8 mouse cellular contexts compared by ENCODE assay signal in the genomic region with DNA sequence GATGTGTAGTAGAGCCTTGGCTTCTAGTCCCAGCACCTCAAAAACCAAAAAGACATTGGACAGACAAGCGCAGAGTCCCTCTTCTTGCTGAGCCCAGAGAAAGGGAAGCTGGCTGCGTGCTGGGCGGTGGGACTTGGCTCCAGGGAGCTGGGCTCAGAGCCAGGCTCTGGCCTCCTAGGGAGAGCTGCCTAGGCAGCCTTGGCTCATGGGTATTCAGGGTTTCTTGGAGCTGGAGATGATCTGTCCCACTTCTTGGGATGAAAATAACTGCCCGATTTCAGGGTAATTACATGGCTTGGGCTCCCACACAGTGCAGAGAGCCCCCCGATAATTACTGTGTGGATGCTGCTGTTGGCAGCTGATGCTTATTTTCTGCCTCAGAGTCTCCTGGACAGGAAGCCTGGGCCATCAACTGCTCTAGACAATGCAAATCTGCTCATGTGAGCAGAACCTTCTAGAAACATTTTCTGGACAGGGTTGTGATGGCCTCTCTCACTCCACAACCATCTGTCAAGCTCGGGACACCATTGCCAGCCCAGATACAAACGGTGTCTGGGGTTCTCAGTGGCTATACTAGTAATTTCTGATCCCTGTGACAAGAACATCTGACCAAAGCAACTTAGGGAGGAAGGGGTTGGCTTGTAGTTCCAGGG. TPM values are rescaled to one million over a fixed set of nuclear protein-coding genes. Genes with fewer than 3 reads are reported as not detected.
DNase-seq lines count a peak whose midpoint lies in the region; ATAC-seq and TF ChIP-seq lines count a peak whose summit lies in the region.

No protein-coding gene starts in this region.

- no peaks in the 10 kb centered on the region for H3K9me3 ChIP-seq in forebrain, embryonic 15.5 days
- no peaks in the 10 kb centered on the region for H3K9me3 ChIP-seq in forebrain, embryonic 13.5 days (replicated peaks)
- no peaks in the 10 kb centered on the region for H3K9me3 ChIP-seq in heart, embryonic 16.5 days (replicated peaks; ENCODE audit: control insufficient read depth, low read length)
- no peaks in the 10 kb centered on the region for H3K9me3 ChIP-seq in intestine, postnatal 0 days (ENCODE audit: control insufficient read depth)

- intact Hi-C loops in left cerebral cortex, postnatal 36 days (cut with DNase I): no loop called here

- peak overlapping the region; percentile 41; the same call in 1 of the 2 replicates for H3K27ac ChIP-seq in forebrain, embryonic 15.5 days (replicated peaks)
- H3K27ac ChIP-seq in forebrain, embryonic 13.5 days: no peak overlapping the region
- peak overlapping the region; percentile 49 for H3K27ac ChIP-seq in heart, embryonic 16.5 days (ENCODE audit: low read length)
- H3K27ac ChIP-seq in intestine, postnatal 0 days (ENCODE audit: low read depth, low read length): no peak overlapping the region

- no peak for TF ChIP-seq CTCF in intestine, postnatal 0 days (IDR thresholded peaks at IDR 0.05; ENCODE audit: low read depth)

- DNase-seq in ovary, postnatal 14 days (ENCODE audit: low spot score): peak; percentile 27
- no peak for DNase-seq in ovary, adult 18-20 months (ENCODE audit: low spot score)
- peak; percentile 58 to 59 for DNase-seq in left cerebral cortex, postnatal 36 days (ENCODE audit: low spot score in 2 of 2)
- no peak for DNase-seq in spleen, postnatal 4 days (ENCODE audit: low spot score in 2 of 2)

- peak; percentile 60 for ATAC-seq in forebrain, embryonic 15.5 days (replicated peaks)
- no peak for ATAC-seq in forebrain, embryonic 13.5 days
- ATAC-seq in heart, embryonic 16.5 days (replicated peaks; ENCODE audit: extremely low read depth, insufficient read depth, low FRiP score): 0 out of 2 replicates have a peak, but pooled peaks have one; percentile 43
- no peak for ATAC-seq in intestine, postnatal 0 days

- H3K9ac ChIP-seq in forebrain, embryonic 15.5 days (replicated peaks): no peak overlapping the region
- no peak overlapping the region for H3K9ac ChIP-seq in forebrain, embryonic 13.5 days
- no peak overlapping the region for H3K9ac ChIP-seq in heart, embryonic 16.5 days (ENCODE audit: low read length)
- no peak overlapping the region for H3K9ac ChIP-seq in intestine, postnatal 0 days (ENCODE audit: low read depth, low read length)

- no peak overlapping the region for H3K4me2 ChIP-seq in forebrain, embryonic 15.5 days (replicated peaks)
- H3K4me2 ChIP-seq in forebrain, embryonic 13.5 days: no peak overlapping the region
- H3K4me2 ChIP-seq in heart, embryonic 16.5 days (ENCODE audit: low read depth, low read length): no peak overlapping the region
- no peak overlapping the region for H3K4me2 ChIP-seq in intestine, postnatal 0 days (replicated peaks; ENCODE audit: low read depth)

- peaks cover 9% of the 10 kb centered on the region for H3K4me1 ChIP-seq in forebrain, embryonic 15.5 days
- H3K4me1 ChIP-seq in forebrain, embryonic 13.5 days: no peaks in the 10 kb centered on the region; the same call in 1 of the 2 replicates
- peaks cover 6% of the 10 kb centered on the region; the same call in 1 of the 2 replicates for H3K4me1 ChIP-seq in heart, embryonic 16.5 days (ENCODE audit: control insufficient read depth, insufficient read depth, low read length)
- no peaks in the 10 kb centered on the region for H3K4me1 ChIP-seq in intestine, postnatal 0 days (replicated peaks; ENCODE audit: control insufficient read depth, insufficient read depth, low read length)

- no peak overlapping the region for H3K4me3 ChIP-seq in forebrain, embryonic 15.5 days
- H3K4me3 ChIP-seq in forebrain, embryonic 13.5 days: no peak overlapping the region
- no peak overlapping the region for H3K4me3 ChIP-seq in heart, embryonic 16.5 days (ENCODE audit: low read length)
- no peak overlapping the region for H3K4me3 ChIP-seq in intestine, postnatal 0 days (ENCODE audit: low read depth, low read length)

- WGBS in forebrain, embryonic 15.5 days: 56% methylated on average over 7 of the region's 7 CpGs
- WGBS in forebrain, embryonic 13.5 days: 80% methylated on average over 7 of the region's 7 CpGs
- WGBS in heart, embryonic 16.5 days: 50% methylated on average over 7 of the region's 7 CpGs
- 68% methylated on average over 7 of the region's 7 CpGs for WGBS in intestine, postnatal 0 days

- H3K36me3 ChIP-seq in forebrain, embryonic 15.5 days: no peaks in the 10 kb centered on the region
- H3K36me3 ChIP-seq in forebrain, embryonic 13.5 days (ENCODE audit: poor library complexity, severe bottlenecking): no peaks in the 10 kb centered on the region
- H3K36me3 ChIP-seq in heart, embryonic 16.5 days (ENCODE audit: control insufficient read depth, insufficient read depth): no peaks in the 10 kb centered on the region
- no peaks in the 10 kb centered on the region for H3K36me3 ChIP-seq in intestine, postnatal 0 days (ENCODE audit: control insufficient read depth, insufficient read depth)

- H3K27me3 ChIP-seq in forebrain, embryonic 15.5 days: no peaks in the 10 kb centered on the region
- H3K27me3 ChIP-seq in forebrain, embryonic 13.5 days: no peaks in the 10 kb centered on the region
- H3K27me3 ChIP-seq in heart, embryonic 16.5 days (ENCODE audit: control insufficient read depth, insufficient read depth, low read length): no peaks in the 10 kb centered on the region; the same call in 1 of the 2 replicates
- H3K27me3 ChIP-seq in intestine, postnatal 0 days (replicated peaks; ENCODE audit: control insufficient read depth, insufficient read depth, low read length): no peaks in the 10 kb centered on the region

RNA-seq across cellular contexts. Expression of a gene that starts 33.3 kb away (rescaled TPM):
- polyA plus RNA-seq in forebrain, embryonic 15.5 days (2015; fragmentation: Nextera tagmentation; extraction: Ambion mirVana): 22.0 and 22.8 TPM in 2 replicates
- 38.7 and 39.9 TPM in 2 replicates for polyA plus RNA-seq in forebrain, embryonic 13.5 days (2015; fragmentation: Nextera tagmentation; extraction: Ambion mirVana)
- polyA plus RNA-seq in heart, embryonic 16.5 days (2015; fragmentation: Nextera tagmentation; extraction: Ambion mirVana): 58.2 and 61.4 TPM in 2 replicates
- 1 to 10 TPM; 1.6 to 2.2 TPM for total RNA-seq in left cerebral cortex, postnatal 36 days (2021)
- 15.0 and 15.4 TPM in 2 replicates for polyA plus RNA-seq in intestine, postnatal 0 days (2015; fragmentation: Nextera tagmentation; extraction: Ambion mirVana)

RNA-seq across cellular contexts. Expression of a gene that starts 60.0 kb away (rescaled TPM):
- 17.1 and 17.3 TPM in 2 replicates for polyA plus RNA-seq in forebrain, embryonic 15.5 days (2015; fragmentation: Nextera tagmentation; extraction: Ambion mirVana)
- 16.2 and 19.5 TPM in 2 replicates for polyA plus RNA-seq in forebrain, embryonic 13.5 days (2015; fragmentation: Nextera tagmentation; extraction: Ambion mirVana)
- 14.4 and 15.5 TPM in 2 replicates for polyA plus RNA-seq in heart, embryonic 16.5 days (2015; fragmentation: Nextera tagmentation; extraction: Ambion mirVana)
- total RNA-seq in left cerebral cortex, postnatal 36 days (2021): 10 to 100 TPM; 15.7 to 17.4 TPM
- polyA plus RNA-seq in intestine, postnatal 0 days (2015; fragmentation: Nextera tagmentation; extraction: Ambion mirVana): 7.0 and 7.5 TPM in 2 replicates

Comparison
In these comparisons a context has a peak if more than half of its experiments do, and no peak if none do; other contexts are left out.
1. ATAC-seq: peak in forebrain, embryonic 15.5 days (single experiment) and heart, embryonic 16.5 days (single experiment); none in forebrain, embryonic 13.5 days (single experiment) and intestine, postnatal 0 days (single experiment).
2. H3K27ac ChIP-seq: peak in forebrain, embryonic 15.5 days (single experiment) and heart, embryonic 16.5 days (single experiment); none in forebrain, embryonic 13.5 days (single experiment) and intestine, postnatal 0 days (single experiment).
3. DNase-seq: peak in ovary, postnatal 14 days (single experiment) and left cerebral cortex, postnatal 36 days (2 of 2); none in ovary, adult 18-20 months (single experiment) and spleen, postnatal 4 days (0 of 2).